Mouse (Mus musculus): ENCODE data around the gene Stox1.
A peak's percentile ranks its signal among the peaks of the same experiment; 100 is the strongest.
"Not testable (repeated sequence)": the region's sequence is repeated elsewhere in the genome, so short reads cannot be mapped to it uniquely, and the experiment has no call there.

Stox1 gene

DNA sequence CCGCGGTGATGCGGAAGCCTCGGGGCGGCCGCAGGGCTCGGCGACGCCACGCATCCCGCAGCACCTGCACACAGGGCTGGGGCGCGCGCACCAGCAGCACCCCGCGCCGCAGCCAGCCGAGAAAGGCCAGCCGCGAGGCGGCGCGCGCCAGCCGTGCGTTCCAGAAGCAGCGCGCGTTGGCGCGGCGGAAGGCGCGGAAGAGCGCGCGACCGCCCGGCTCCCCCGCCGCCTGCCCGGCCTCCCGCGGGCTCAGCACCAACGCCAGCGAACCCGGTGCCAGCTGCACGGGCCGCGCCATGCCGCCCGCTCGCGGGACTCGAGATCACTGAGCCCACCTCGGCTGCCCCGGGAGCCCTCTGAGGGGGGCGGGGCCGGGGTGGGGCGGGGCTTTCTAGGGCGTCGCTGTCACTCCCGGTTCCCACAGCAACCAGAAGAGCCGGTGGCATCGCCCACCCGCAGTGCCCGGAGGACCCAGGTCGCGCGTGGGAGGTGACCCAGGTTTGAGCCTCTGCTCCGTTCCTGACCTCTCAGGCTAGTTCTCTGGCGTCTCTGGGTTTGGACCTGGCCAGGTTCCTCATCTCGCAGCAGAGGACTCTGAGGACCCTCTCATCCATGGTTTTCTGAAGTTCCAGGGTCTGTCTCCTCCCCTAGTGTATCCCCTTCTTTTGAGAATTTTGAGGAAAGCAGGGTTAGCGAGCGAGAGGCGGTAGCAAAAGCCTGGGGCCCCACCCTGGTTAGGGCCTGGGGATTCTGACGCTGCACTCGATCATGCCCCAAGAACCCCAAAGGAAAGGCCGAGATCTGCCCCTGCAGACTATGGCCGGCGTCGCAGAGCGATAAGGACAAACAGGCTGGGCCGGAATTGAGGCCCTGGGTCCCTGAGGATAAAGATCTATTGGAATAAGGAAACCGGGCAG lies at the start of gene Stox1:
Gene Stox1, minus strand, starts transcription at position 358 of the 917 bp plus-strand sequence.
- DNase-seq: peak; percentile 48

DNA sequence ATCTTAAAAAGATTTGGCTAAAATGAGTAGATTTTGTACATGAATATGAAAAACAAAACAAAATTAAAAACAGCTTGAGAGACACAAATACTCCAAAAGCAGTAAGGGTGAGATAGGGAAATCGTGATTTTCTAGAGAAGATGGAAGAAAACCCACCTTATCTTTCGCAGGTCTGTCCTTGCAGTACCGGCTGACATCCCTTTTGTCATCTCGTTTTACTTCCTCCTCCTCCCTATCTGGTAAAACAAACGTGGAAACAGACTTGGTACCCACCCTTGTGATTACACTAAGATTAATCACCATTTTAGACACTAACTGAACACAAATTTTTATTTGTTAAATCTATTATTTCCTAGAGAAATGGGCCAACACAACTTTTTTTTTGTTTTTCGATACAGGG lies 24.9 kb upstream of the Stox1 start:
- DNase-seq: no peak

GRCm38 (mm10) chr10:62739961-62740737 lies 14.2 kb upstream of the Stox1 start:
- peak; percentile 34 for DNase-seq

DNA sequence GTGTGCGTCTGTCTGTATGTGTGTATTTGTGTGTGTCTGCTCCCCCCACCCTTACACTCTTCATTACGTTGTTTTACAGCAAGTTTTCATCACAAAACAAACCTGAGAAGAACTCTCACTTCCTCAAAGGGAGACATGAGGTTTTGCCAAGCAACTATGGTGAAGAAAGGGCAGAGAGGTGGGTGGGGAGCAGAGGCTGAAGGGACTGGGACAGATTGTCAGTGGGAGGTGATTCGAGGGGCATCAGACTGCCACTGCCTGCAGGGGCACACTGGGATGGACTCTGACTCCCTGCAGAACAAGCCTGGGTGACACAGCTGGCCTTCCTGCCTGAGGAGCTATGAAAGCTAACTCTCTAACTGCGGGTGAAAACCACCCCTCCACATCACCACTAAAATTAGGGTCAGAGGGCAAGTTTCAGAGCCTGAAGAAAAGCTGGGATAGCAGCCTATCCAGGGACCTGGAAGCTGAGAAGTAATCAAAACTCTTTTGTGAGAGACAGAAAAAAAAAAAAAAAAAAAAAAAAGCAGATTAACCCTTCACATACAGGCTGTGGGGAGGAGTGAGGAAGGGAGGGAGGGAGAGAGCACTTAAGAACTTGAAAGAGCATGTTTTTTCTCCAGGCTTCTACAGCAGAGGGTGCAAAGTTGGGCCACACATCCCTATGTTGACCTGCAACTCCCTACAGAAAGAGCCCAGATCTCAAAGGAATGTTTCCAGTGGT lies 11.2 kb upstream of the Stox1 start:
- DNase-seq: no peak

GRCm38 (mm10) chr10:62730826-62731225 lies 4.9 kb upstream of the Stox1 start:
- no peak for DNase-seq

DNA sequence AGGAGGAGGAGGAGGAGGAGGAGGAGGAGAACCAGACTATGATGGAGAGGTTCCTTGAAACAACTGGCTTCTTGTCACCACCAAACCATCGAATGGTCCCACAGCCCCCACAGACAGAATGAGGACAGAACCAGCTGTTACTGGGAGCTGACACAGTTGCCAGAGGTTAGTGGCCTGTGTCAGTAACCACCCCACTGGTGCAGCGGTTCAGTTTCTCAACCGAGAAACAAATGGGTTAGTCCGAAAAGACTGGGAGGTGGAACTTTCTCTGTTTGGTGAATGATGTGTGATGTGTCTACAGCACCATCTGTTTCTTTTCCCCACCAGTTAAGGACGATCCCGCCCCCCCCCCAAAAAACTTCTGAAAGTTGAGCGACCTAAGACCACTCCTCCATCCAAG lies 992 bp downstream of the Stox1 start:
- no peak for DNase-seq

DNA sequence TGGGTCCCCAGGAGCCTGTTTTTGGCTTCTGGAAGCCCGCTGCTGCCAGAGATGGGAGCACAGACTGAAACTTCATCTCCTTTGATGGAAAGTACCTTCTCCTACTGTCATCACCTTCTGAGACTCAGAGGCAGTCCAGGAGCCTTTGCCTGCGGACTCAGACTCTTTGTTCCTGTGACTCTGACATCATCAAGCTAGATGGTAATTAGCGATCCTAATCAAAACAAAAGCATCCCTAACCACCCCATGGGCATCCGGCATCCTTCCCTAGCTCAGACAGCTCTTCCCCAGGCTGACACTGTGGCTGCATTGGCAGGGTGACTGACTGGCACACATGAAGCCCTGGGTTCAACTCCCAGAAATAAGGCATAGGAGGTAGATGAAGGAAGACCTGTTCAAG lies 3.2 kb downstream of the Stox1 start:
- DNase-seq: no peak

- DNase-seq: not testable (repeated sequence)
Observed at GRCm38 (mm10) chr10:62720574-62720973, 5.4 kb downstream of the Stox1 start.

GRCm38 (mm10) chr10:62713457-62713856 lies 12.5 kb downstream of the Stox1 start:
- DNase-seq: no peak

GRCm38 (mm10) chr10:62703579-62703978 lies 22.3 kb downstream of the Stox1 start:
- DNase-seq: no peak

GRCm38 (mm10) chr10:62702436-62702835 lies 23.5 kb downstream of the Stox1 start:
- DNase-seq: no peak

GRCm38 (mm10) chr10:62692771-62693170 lies 33.2 kb downstream of the Stox1 start:
- DNase-seq: no peak

- DNase-seq: no peak
Observed at GRCm38 (mm10) chr10:62692244-62692643, 33.7 kb downstream of the Stox1 start.

GRCm38 (mm10) chr10:62687032-62687674 lies 38.8 kb downstream of the Stox1 start:
- DNase-seq: no peak

GRCm38 (mm10) chr10:62683043-62683442 lies 42.9 kb downstream of the Stox1 start:
- no peak for DNase-seq

- no peak for DNase-seq
Observed at GRCm38 (mm10) chr10:62679833-62680232, 46.1 kb downstream of the Stox1 start.

GRCm38 (mm10) chr10:62677329-62677728 lies 48.6 kb downstream of the Stox1 start:
- no peak for DNase-seq

GRCm38 (mm10) chr10:62676196-62676595 lies 49.7 kb downstream of the Stox1 start:
- no peak for DNase-seq

DNA sequence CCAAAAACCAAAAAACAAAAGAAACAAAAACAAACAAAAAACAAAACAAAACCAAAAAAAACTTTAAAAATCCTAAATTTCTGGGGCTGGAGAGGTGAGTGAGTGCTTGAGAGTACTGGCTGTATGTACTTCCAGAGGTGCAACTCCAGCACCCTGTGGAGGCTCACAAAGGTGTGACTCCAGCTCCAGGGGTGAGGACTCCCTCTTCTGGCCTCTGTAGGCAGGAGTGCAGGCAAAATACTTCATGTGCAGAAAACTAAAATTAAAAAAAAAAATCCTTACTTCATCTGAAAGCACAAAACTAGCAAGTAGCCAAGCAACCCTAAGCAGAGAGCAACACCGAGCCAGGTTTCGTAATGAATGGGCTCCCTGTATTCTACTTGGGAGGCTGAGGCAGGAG lies 53.6 kb downstream of the Stox1 start:
- DNase-seq: no peak

DNA sequence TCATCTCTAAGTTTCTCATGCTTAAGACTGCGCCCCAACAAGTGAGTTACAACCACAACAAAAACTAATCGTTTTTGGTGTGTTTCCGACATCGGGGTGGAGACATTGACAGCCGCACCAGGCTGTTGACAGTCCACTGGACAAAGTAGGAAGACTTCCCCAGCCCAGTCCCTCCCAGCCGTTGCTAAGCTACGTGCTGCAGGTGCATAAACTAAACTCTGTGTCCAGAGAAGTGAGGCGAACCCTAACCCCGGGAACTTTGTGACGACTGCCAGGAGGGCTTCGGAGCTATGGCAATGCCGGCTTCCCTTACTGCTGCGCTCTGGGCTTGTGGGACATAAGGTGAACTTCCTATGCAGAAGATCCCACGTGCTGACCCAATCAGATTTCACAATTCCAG lies 56.7 kb downstream of the Stox1 start:
- DNase-seq: no peak

GRCm38 (mm10) chr10:62668463-62668862 lies 57.5 kb downstream of the Stox1 start:
- no peak for DNase-seq

- no peak for DNase-seq
Observed at GRCm38 (mm10) chr10:62668043-62668442, 57.9 kb downstream of the Stox1 start.

Measured in cerebellum, adult 11 months (tissue).